ENCODE assay signal across 30 mouse cellular contexts in genomic region chr7:6252410-6252809, GRCm38 (mm10). TPM values are rescaled to one million over a fixed set of nuclear protein-coding genes. Genes with fewer than 3 reads are reported as not detected.
DNase-seq lines count a peak whose midpoint lies in the region; ATAC-seq and TF ChIP-seq lines count a peak whose summit lies in the region.
"Had no signal": no experiment of that assay in that cellular context is flagged by ENCODE, and none has a peak within 500 bp of the region (broad histone marks: within the 10 kb centered on the region; RNA-seq: fewer than 3 reads in every experiment).

Gene Epp13, plus strand, starts transcription at chr7:6252710.

- H3K9ac ChIP-seq in ES-Bruce4 (ENCODE audit: low read depth, poor library complexity, severe bottlenecking) (no peak within 1 kb of the TSS), ES-E14 (ENCODE audit: insufficient read depth, low read depth, low read length, poor library complexity, severe bottlenecking) (no peak within 1 kb of the TSS)
- H3K9ac ChIP-seq in midbrain, embryonic 14.5 days (replicated peaks; ENCODE audit: low read length) = no peak within 1 kb of the TSS

- 0 out of 2 replicates have a peak within 1 kb of the TSS, but pooled peaks have one; percentile 2 for H3K4me3 ChIP-seq in E14TG2a.4 (replicated peaks; ENCODE audit: low read length)
- no peak within 1 kb of the TSS for H3K4me3 ChIP-seq in ES-Bruce4 (ENCODE audit: low read depth, low read length)
- no peak within 1 kb of the TSS for H3K4me3 ChIP-seq in ES-E14 (ENCODE audit: insufficient read depth in 1 of 2, low read depth in 1 of 2, low read length in 2 of 2, poor library complexity in 1 of 2, severe bottlenecking in 1 of 2)
- no peak within 1 kb of the TSS for H3K4me3 ChIP-seq in midbrain, embryonic 14.5 days (replicated peaks; ENCODE audit: low read depth, low read length)
- no peak within 1 kb of the TSS for H3K4me3 ChIP-seq in kidney, adult 2 months (ENCODE audit: insufficient read depth, low read depth, low read length)

- H3K4me2 ChIP-seq in midbrain, embryonic 14.5 days (ENCODE audit: low read length) = no peak within 1 kb of the TSS

- no peak for TF ChIP-seq CTCF in E14TG2a.4 (conservative IDR thresholded peaks at IDR 0.05; ENCODE audit: low read length)
- no peak for TF ChIP-seq CTCF in ES-Bruce4 (IDR thresholded peaks at IDR 0.05; ENCODE audit: low read depth, low read length)
- TF ChIP-seq CTCF in kidney, adult 2 months (conservative IDR thresholded peaks at IDR 0.05; ENCODE audit: insufficient read depth, insufficient read length, low read depth, low read length) = no peak

- H3K4me1 ChIP-seq in E14TG2a.4 (replicated peaks; ENCODE audit: low read depth, low read length) = peaks cover 9% of the 10 kb centered on the region
- H3K4me1 ChIP-seq in ES-Bruce4 (ENCODE audit: control insufficient read depth, insufficient read depth, low read length) = no peaks in the 10 kb centered on the region
- peaks cover 0 to under 1% of the 10 kb centered on the region in 2 experiments; a peak in 1 of 4 replicates for H3K4me1 ChIP-seq in ES-E14 (ENCODE audit: control insufficient read depth in 2 of 2, insufficient read depth in 2 of 2, low read length in 2 of 2, poor library complexity in 1 of 2)
- no peaks in the 10 kb centered on the region for H3K4me1 ChIP-seq in midbrain, embryonic 14.5 days (ENCODE audit: control insufficient read depth, insufficient read depth, low read length)
- H3K4me1 ChIP-seq in kidney, adult 2 months (ENCODE audit: control insufficient read depth, insufficient read depth, low read length) = no peaks in the 10 kb centered on the region

- intact Hi-C loops in heart, postnatal 36 days (cut with DNase I) = no loop called here

- H3K9me3 ChIP-seq in E14TG2a.4 (ENCODE audit: low read length) (peaks cover 68% of the 10 kb centered on the region), ES-Bruce4 (replicated peaks; ENCODE audit: control insufficient read depth, insufficient read depth, low read length, poor library complexity, severe bottlenecking) (peaks cover 6% of the 10 kb centered on the region), ES-E14 (ENCODE audit: control insufficient read depth, insufficient read depth, low read depth, low read length) (no peaks in the 10 kb centered on the region)
- H3K9me3 ChIP-seq in midbrain, embryonic 14.5 days (ENCODE audit: control insufficient read depth, low read length) = no peaks in the 10 kb centered on the region
- H3K9me3 ChIP-seq: G1E had no signal

- H3K27ac ChIP-seq in ES-Bruce4 (ENCODE audit: insufficient read depth, low read length) = no peak within 1 kb of the TSS
- H3K27ac ChIP-seq in ES-E14 (ENCODE audit: insufficient read depth, low read depth, low read length, poor library complexity, severe bottlenecking) = no peak within 1 kb of the TSS
- no peak within 1 kb of the TSS for H3K27ac ChIP-seq in midbrain, embryonic 14.5 days (replicated peaks; ENCODE audit: low read depth, low read length)
- H3K27ac ChIP-seq in kidney, adult 2 months (ENCODE audit: insufficient read depth, low read depth, low read length) = no peak within 1 kb of the TSS

- ATAC-seq in midbrain, embryonic 14.5 days (ENCODE audit: low FRiP score, low TSS enrichment) = no peak
- ATAC-seq: activated CD4-positive, CD25-positive, alpha-beta regulatory T cell, adult 4 months; CD4-positive, CD25-positive, alpha-beta regulatory T cell, adult 4 months; Patski had no signal

- in situ Hi-C loops in ES-E14 (cut with MboI; ENCODE audit: low sequenced_read_pairs in 2 of 2, unreplicated experiment in 2 of 2) = no loop called here

- 81% methylated on average over 6 of the region's 6 CpGs for WGBS in midbrain, embryonic 14.5 days
- WGBS in kidney, adult 2 months = 80% methylated on average over 6 of the region's 6 CpGs

- no peak for TF ChIP-seq POLR2A in ES-Bruce4 (IDR thresholded peaks at IDR 0.05; ENCODE audit: insufficient read depth, low read length)
- no peak for TF ChIP-seq POLR2A in kidney, adult 2 months (IDR thresholded peaks at IDR 0.05; ENCODE audit: low read depth, low read length)

- H3K27me3 ChIP-seq in E14TG2a.4 (ENCODE audit: insufficient read depth, low read length) = no peaks in the 10 kb centered on the region
- H3K27me3 ChIP-seq in ES-Bruce4 (ENCODE audit: control insufficient read depth, insufficient read depth, low read length, poor library complexity, severe bottlenecking) = no peaks in the 10 kb centered on the region
- H3K27me3 ChIP-seq in midbrain, embryonic 14.5 days (ENCODE audit: control insufficient read depth, insufficient read depth, low read length) = no peaks in the 10 kb centered on the region
- H3K27me3 ChIP-seq in kidney, adult 2 months (replicated peaks; ENCODE audit: control insufficient read depth, insufficient read depth, low read length) = no peaks in the 10 kb centered on the region

- no peak for DNase-seq in ES-E14 (ENCODE audit: low read depth, low spot score)
- DNase-seq in gonadal fat pad, adult 2 months (ENCODE audit: low read depth) = no peak
- no peak for DNase-seq in heart, postnatal 36 days
- no peak for DNase-seq in midbrain, embryonic 14.5 days
- DNase-seq in kidney, postnatal 4 days = no peak
- DNase-seq in kidney, adult 2 months = no peak
- DNase-seq: adrenal gland, adult 2 months; adrenal gland, adult 8-10 months; adrenal gland, postnatal 10 days; adrenal gland, postnatal 14 days; adrenal gland, postnatal 25 days; adrenal gland, postnatal 36 days; B cell, adult 2 months; cerebellum, adult 11 months; cerebellum, adult 11-12 months; cerebellum, adult 18-20 months; cerebellum, adult 2 months; cerebellum, adult 8-10 months had no signal

- no peak for TF ChIP-seq EP300 in ES-Bruce4 (IDR thresholded peaks at IDR 0.05; ENCODE audit: insufficient read depth, low read depth, low read length)

- peaks cover 23% of the 10 kb centered on the region for H3K36me3 ChIP-seq in E14TG2a.4 (ENCODE audit: insufficient read depth, low read length)
- H3K36me3 ChIP-seq in ES-Bruce4 (ENCODE audit: control insufficient read depth, insufficient read depth, low read length, poor library complexity, severe bottlenecking) = no peaks in the 10 kb centered on the region
- no peaks in the 10 kb centered on the region; the same call in 1 of the 2 replicates for H3K36me3 ChIP-seq in ES-E14 (ENCODE audit: control insufficient read depth, insufficient read depth, low read length, poor library complexity, severe bottlenecking)
- no peaks in the 10 kb centered on the region for H3K36me3 ChIP-seq in midbrain, embryonic 14.5 days (ENCODE audit: control insufficient read depth, insufficient read depth, low read length)
- H3K36me3 ChIP-seq in kidney, adult 2 months (ENCODE audit: control insufficient read depth, insufficient read depth, low read length) = no peaks in the 10 kb centered on the region
- H3K36me3 ChIP-seq: G1E had no signal

TF ChIP-seq in ES-E14, 5 proteins besides CTCF, POLR2A, EP300 and RAD21:
- no peak for TF ChIP-seq CHD2 (IDR thresholded peaks at IDR 0.05; ENCODE audit: low read depth, low read length)
- TF ChIP-seq ZNF384 (IDR thresholded peaks at IDR 0.05; ENCODE audit: low read depth, low read length) = no peak
- no peak for TF ChIP-seq MAFK (IDR thresholded peaks at IDR 0.05; ENCODE audit: insufficient read depth, low read depth, low read length)
- no peak for TF ChIP-seq HCFC1 (IDR thresholded peaks at IDR 0.05; ENCODE audit: borderline replicate concordance, insufficient read depth, low read length)
- TF ChIP-seq ZC3H11A (IDR thresholded peaks at IDR 0.05; ENCODE audit: borderline replicate concordance, low read depth, low read length) = no peak

RNA-seq across cellular contexts. Expression of gene Epp13, which starts in this region (rescaled TPM):
- polyA plus RNA-seq in ES-Bruce4 (2011; ENCODE audit: insufficient read depth, insufficient read length, low read depth, missing spikeins) = 40.1 and 42.4 TPM in 2 replicates
- total RNA-seq in ES-E14 (2012; rRNA removed) = 9.7 and 12.4 TPM in 2 replicates
- 1,972 and 2,446 TPM in 2 replicates for polyA plus RNA-seq in gonadal fat pad, adult 2 months (2012; rRNA removed)
- total RNA-seq in heart, postnatal 36 days (2021) = not detected
- polyA plus RNA-seq in midbrain, embryonic 14.5 days (2014; fragmentation: Nextera tagmentation; extraction: Ambion mirVana) = not detected in 2 replicates
- polyA plus RNA-seq in kidney, adult 2 months (2012; rRNA removed) = not detected in 2 replicates
- total RNA-seq: adrenal gland, adult 18-20 months; adrenal gland, adult 2 months; adrenal gland, adult 8-10 months; adrenal gland, postnatal 10 days; adrenal gland, postnatal 14 days; adrenal gland, postnatal 25 days; adrenal gland, postnatal 36 days; adrenal gland, postnatal 4 days; CH12.LX; G1E; MEL had no signal
- polyA plus RNA-seq: activated CD4-positive, CD25-positive, alpha-beta regulatory T cell, adult 4 months; adrenal gland, adult 2 months; brain, embryonic 14.5 days; C2C12; CD4-positive, CD25-positive, alpha-beta regulatory T cell, adult 4 months; cerebellum, adult 2 months; G1E; Patski had no signal

Comparison
In these comparisons a context has a peak if more than half of its experiments do, and no peak if none do; other contexts are left out.
1. RNA of gene Epp13 (total RNA-seq): 9.7 to 12.4 TPM in ES-E14; not detected in heart, postnatal 36 days; every median in the first group is over 10 times any median in the second.
2. RNA of gene Epp13 (polyA plus RNA-seq): 1,972 to 2,446 TPM in gonadal fat pad, adult 2 months; 40.1 to 42.4 TPM in ES-Bruce4, not detected in midbrain, embryonic 14.5 days and not detected in kidney, adult 2 months; every median in the first group is over 10 times any median in the second.